Mouse (Mus musculus): ENCODE measurements around the gene Tulp2. TPM values are rescaled to one million over a fixed set of nuclear protein-coding genes. Genes with fewer than 3 reads are reported as not detected.
"Not testable (repeated sequence)": the region's sequence is repeated elsewhere in the genome, so short reads cannot be mapped to it uniquely, and the experiment has no call there.

The Tulp2 gene
- total RNA-seq, 2 experiments from 2014 or later, result 0.84 TPM; not detected in 1

- ATAC-seq (replicated peaks; ENCODE audit: low FRiP score, poor library complexity, severe bottlenecking), result peak; percentile 23; the same call in 1 of the 2 replicates
These were observed 22.7 kb upstream of the Tulp2 start for GRCm38 (mm10) chr7:45458748-45459563.

GRCm38 (mm10) chr7:45459564-45460140 is 22.0 kb upstream of the Tulp2 start, which contains the start of gene Ftl1:
Gene Ftl1, minus strand, starts transcription at chr7:45459884.
- peak; percentile 88 for ATAC-seq (replicated peaks; ENCODE audit: low FRiP score, poor library complexity, severe bottlenecking)

GRCm38 (mm10) chr7:45460377-45460776 is 21.3 kb upstream of the Tulp2 start:
- peak; percentile 25 for ATAC-seq (replicated peaks; ENCODE audit: low FRiP score, poor library complexity, severe bottlenecking)

GRCm38 (mm10) chr7:45460860-45461314 is 20.8 kb upstream of the Tulp2 start:
- ATAC-seq (replicated peaks; ENCODE audit: low FRiP score, poor library complexity, severe bottlenecking), result peak; percentile 81

GRCm38 (mm10) chr7:45461326-45461725 is 20.4 kb upstream of the Tulp2 start:
- ATAC-seq (replicated peaks; ENCODE audit: low FRiP score, poor library complexity, severe bottlenecking), result peak; percentile 31

- no peak for ATAC-seq (replicated peaks; ENCODE audit: low FRiP score, poor library complexity, severe bottlenecking)
These were observed 19.9 kb upstream of the Tulp2 start for GRCm38 (mm10) chr7:45461781-45462180.

GRCm38 (mm10) chr7:45462325-45462724 is 19.4 kb upstream of the Tulp2 start:
- no peak for ATAC-seq (replicated peaks; ENCODE audit: low FRiP score, poor library complexity, severe bottlenecking)

GRCm38 (mm10) chr7:45462868-45463267 is 18.8 kb upstream of the Tulp2 start:
- ATAC-seq (replicated peaks; ENCODE audit: low FRiP score, poor library complexity, severe bottlenecking), result not testable (repeated sequence)

GRCm38 (mm10) chr7:45463987-45464778 is 17.5 kb upstream of the Tulp2 start:
- ATAC-seq (replicated peaks; ENCODE audit: low FRiP score, poor library complexity, severe bottlenecking), result no peak

GRCm38 (mm10) chr7:45465112-45465511 is 16.6 kb upstream of the Tulp2 start:
- ATAC-seq (replicated peaks; ENCODE audit: low FRiP score, poor library complexity, severe bottlenecking), result no peak

GRCm38 (mm10) chr7:45465549-45465948 is 16.1 kb upstream of the Tulp2 start:
- no peak for ATAC-seq (replicated peaks; ENCODE audit: low FRiP score, poor library complexity, severe bottlenecking)

- ATAC-seq (replicated peaks; ENCODE audit: low FRiP score, poor library complexity, severe bottlenecking), result peak; percentile 88
These were observed 15.2 kb upstream of the Tulp2 start, which contains the start of gene Bax for GRCm38 (mm10) chr7:45466283-45467089. Gene Bax, minus strand, starts transcription at chr7:45466898.

- peak; percentile 37 for ATAC-seq (replicated peaks; ENCODE audit: low FRiP score, poor library complexity, severe bottlenecking)
These were observed 14.5 kb upstream of the Tulp2 start for GRCm38 (mm10) chr7:45467090-45467670.

GRCm38 (mm10) chr7:45470869-45471268 is 10.8 kb upstream of the Tulp2 start:
- peak; percentile 72 for ATAC-seq (replicated peaks; ENCODE audit: low FRiP score, poor library complexity, severe bottlenecking)

GRCm38 (mm10) chr7:45475291-45475969 is 6.2 kb upstream of the Tulp2 start:
- no peak for ATAC-seq (replicated peaks; ENCODE audit: low FRiP score, poor library complexity, severe bottlenecking)

- ATAC-seq (replicated peaks; ENCODE audit: low FRiP score, poor library complexity, severe bottlenecking), result no peak
These were observed 5.2 kb upstream of the Tulp2 start for GRCm38 (mm10) chr7:45476453-45476852.

GRCm38 (mm10) chr7:45477003-45477402 is 4.7 kb upstream of the Tulp2 start:
- peak; percentile 84 for ATAC-seq (replicated peaks; ENCODE audit: low FRiP score, poor library complexity, severe bottlenecking)

GRCm38 (mm10) chr7:45478774-45479173 is 2.9 kb upstream of the Tulp2 start:
- no peak for ATAC-seq (replicated peaks; ENCODE audit: low FRiP score, poor library complexity, severe bottlenecking)
